Mouse (Mus musculus): Measurements from ENCODE around the gene Gm525. TPM values are rescaled to one million over a fixed set of nuclear protein-coding genes. Genes with fewer than 3 reads are reported as not detected.
"Not testable (repeated sequence)": the region's sequence is repeated elsewhere in the genome, so short reads cannot be mapped to it uniquely, and the experiment has no call there.

Gene Gm525
- polyA plus RNA-seq, 1 experiment from 2014 or later: 2.1 TPM

DNA sequence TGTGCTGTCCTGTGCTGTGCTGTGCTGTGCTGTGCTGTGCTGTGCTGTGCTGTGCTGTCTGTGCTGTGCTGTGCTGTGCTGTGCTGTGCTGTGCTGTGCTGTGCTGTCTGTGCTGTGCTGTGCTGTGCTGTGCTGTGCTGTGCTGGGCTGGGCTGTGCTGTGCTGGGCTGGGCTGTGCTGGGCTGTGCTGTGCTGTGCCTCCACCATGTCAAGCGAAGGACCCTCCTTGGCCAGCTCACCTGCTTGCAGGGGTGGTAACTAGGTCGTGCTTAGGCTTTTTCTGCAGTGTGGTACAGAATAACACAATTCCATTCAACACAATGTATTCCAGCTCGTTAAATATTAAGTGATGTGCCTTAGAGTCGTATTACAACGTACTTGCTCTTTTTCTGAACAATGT lies 8.3 kb downstream of the Gm525 start:
- H3K9me3 ChIP-seq (replicated peaks; ENCODE audit: control insufficient read depth, low read length); H3K4me2 ChIP-seq (ENCODE audit: low read depth, low read length); H3K36me3 ChIP-seq (ENCODE audit: control insufficient read depth, insufficient read depth, low read length); H3K4me3 ChIP-seq (replicated peaks; ENCODE audit: low read length); H3K27ac ChIP-seq (ENCODE audit: low read length); H3K4me1 ChIP-seq (ENCODE audit: control insufficient read depth, insufficient read depth, low read length); ATAC-seq (ENCODE audit: insufficient read depth, low FRiP score); H3K27me3 ChIP-seq (ENCODE audit: control insufficient read depth, insufficient read depth, low read length); H3K9ac ChIP-seq (ENCODE audit: low read length): not testable (repeated sequence)
- 54% methylated on average over 5 of the region's 5 CpGs for WGBS

DNA sequence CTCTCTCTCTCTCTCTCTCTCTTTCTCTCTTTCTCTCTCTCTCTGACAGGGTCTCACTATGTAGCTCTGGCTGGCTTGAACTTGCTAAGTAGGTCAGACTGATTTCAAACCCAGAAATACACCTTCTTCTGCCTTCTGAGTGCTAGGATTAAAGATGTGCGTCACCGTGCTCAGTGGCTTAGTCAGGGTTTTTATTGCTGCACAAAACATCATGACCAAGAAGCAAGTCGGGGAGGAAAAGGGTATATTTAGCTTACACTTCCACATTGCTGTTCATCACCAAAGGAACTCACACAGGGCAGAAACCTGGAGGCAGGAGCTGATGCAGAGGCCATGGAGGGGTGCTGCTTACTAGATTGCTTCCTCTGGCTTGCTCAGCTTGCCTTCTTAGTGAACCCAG lies 9.1 kb downstream of the Gm525 start:
- H3K9ac ChIP-seq (ENCODE audit: low read length); H3K9me3 ChIP-seq (replicated peaks; ENCODE audit: control insufficient read depth, low read length); H3K4me2 ChIP-seq (ENCODE audit: low read depth, low read length); H3K4me3 ChIP-seq (replicated peaks; ENCODE audit: low read length); H3K27me3 ChIP-seq (ENCODE audit: control insufficient read depth, insufficient read depth, low read length); H3K27ac ChIP-seq (ENCODE audit: low read length); H3K4me1 ChIP-seq (ENCODE audit: control insufficient read depth, insufficient read depth, low read length); ATAC-seq (ENCODE audit: insufficient read depth, low FRiP score); H3K36me3 ChIP-seq (ENCODE audit: control insufficient read depth, insufficient read depth, low read length): not testable (repeated sequence)
- WGBS: 77% methylated on average over 3 of the region's 3 CpGs

DNA sequence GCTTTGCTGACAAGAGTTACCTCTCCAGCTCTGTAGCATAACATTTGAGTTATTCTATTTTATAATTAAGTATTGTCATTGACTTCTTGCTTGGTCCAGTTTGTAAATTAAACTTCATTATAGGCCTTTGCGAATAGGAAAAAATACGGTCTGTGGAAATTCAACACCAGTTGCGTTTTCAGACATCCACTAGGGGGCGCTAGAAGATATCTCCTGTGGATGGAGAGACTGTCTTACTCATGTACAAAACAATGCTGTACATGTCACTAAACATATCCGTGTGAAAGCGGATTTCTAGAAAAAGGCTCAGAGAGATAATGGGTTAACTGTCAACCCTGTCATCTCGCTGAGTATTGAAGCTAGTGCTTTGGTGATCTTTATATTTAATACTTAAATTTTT lies 11.0 kb downstream of the Gm525 start:
- Histone ChIP-seq H3K27me3 (ENCODE audit: control insufficient read depth, insufficient read depth, low read length) (no peaks in the 10 kb centered on the region), H3K36me3 (ENCODE audit: control insufficient read depth, insufficient read depth, low read length) (no peaks in the 10 kb centered on the region), H3K9me3 (replicated peaks; ENCODE audit: control insufficient read depth, low read length) (no peaks in the 10 kb centered on the region), H3K4me3 (replicated peaks; ENCODE audit: low read length) (no peak overlapping the region), H3K4me1 (ENCODE audit: control insufficient read depth, insufficient read depth, low read length) (no peaks in the 10 kb centered on the region), H3K27ac (ENCODE audit: low read length) (no peak overlapping the region), H3K4me2 (ENCODE audit: low read depth, low read length) (no peak overlapping the region), H3K9ac (ENCODE audit: low read length) (no peak overlapping the region)
- WGBS: 43% methylated on average over 7 of the region's 7 CpGs
- no peak for ATAC-seq (ENCODE audit: insufficient read depth, low FRiP score)

DNA sequence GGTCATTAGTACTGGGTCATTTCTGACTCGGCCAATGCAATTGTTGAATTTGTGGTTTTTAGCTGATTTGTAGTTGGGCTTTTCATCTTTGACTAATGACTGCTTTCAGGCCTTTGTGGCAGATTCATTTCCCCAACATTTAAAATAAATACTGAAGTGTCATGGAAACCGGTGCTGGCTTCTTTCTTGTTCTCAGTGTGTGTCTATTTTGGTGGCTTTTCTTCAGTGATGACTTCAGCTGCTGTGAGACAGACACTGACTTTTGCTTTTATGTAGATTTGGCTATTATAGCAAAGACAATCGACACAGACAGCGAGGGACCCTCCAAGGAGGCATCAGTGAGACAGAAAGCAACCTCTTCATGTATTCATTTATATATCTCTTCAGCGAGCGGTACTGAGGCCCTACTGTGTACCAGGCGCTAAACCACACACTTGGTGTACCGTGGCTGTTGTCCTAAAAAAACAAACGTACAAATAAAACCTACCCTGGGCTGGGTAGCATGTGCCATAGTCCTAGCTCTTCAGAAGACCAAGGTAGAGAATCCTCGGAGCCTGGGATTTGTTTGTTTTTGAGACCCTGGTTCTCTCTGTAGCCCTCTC lies 12.7 kb downstream of the Gm525 start:
- 75% methylated on average over 10 of the region's 10 CpGs for WGBS
- H3K4me1 ChIP-seq (ENCODE audit: control insufficient read depth, insufficient read depth, low read length): no peaks in the 10 kb centered on the region
- no peak for ATAC-seq (ENCODE audit: insufficient read depth, low FRiP score)

GRCm38 (mm10) chr11:89088754-89089153 lies 15.1 kb downstream of the Gm525 start:
- no peak for ATAC-seq (ENCODE audit: insufficient read depth, low FRiP score)

More for the DNA sequence above, 12.7 kb downstream of the Gm525 start:
- Histone ChIP-seq H3K9me3 (replicated peaks; ENCODE audit: control insufficient read depth, low read length) (no peaks in the 10 kb centered on the region), H3K27ac (ENCODE audit: low read length) (no peak overlapping the region), H3K27me3 (ENCODE audit: control insufficient read depth, insufficient read depth, low read length) (no peaks in the 10 kb centered on the region), H3K4me3 (replicated peaks; ENCODE audit: low read length) (no peak overlapping the region), H3K9ac (ENCODE audit: low read length) (no peak overlapping the region), H3K36me3 (ENCODE audit: control insufficient read depth, insufficient read depth, low read length) (no peaks in the 10 kb centered on the region), H3K4me2 (ENCODE audit: low read depth, low read length) (no peak overlapping the region)

DNA sequence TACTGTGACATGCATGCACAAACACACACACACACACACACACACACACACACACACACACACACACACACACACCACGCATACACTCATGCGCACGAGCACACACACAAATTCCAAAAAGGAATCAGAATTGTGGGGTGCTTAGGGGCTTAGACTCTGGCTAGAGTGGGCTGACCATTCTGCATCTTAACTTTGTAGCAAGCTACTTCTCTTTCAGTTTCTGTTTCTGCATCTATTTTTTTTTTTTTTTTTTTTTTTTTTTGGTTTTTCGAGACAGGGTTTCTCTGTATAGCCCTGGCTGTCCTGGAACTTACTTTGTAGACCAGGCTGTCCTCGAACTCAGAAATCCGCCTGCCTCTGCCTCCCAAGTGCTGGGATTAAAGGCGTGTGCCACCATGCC lies 16.7 kb downstream of the Gm525 start:
- H3K9me3 ChIP-seq (replicated peaks; ENCODE audit: control insufficient read depth, low read length); H3K36me3 ChIP-seq (ENCODE audit: control insufficient read depth, insufficient read depth, low read length); H3K4me2 ChIP-seq (ENCODE audit: low read depth, low read length); H3K9ac ChIP-seq (ENCODE audit: low read length); H3K27me3 ChIP-seq (ENCODE audit: control insufficient read depth, insufficient read depth, low read length); ATAC-seq (ENCODE audit: insufficient read depth, low FRiP score); H3K4me1 ChIP-seq (ENCODE audit: control insufficient read depth, insufficient read depth, low read length); H3K27ac ChIP-seq (ENCODE audit: low read length); H3K4me3 ChIP-seq (replicated peaks; ENCODE audit: low read length): not testable (repeated sequence)
- 91% methylated on average over 6 of the region's 7 CpGs for WGBS

More at GRCm38 (mm10) chr11:89088754-89089153, 15.1 kb downstream of the Gm525 start:
- Histone ChIP-seq H3K4me1 (ENCODE audit: control insufficient read depth, insufficient read depth, low read length) (no peaks in the 10 kb centered on the region), H3K36me3 (ENCODE audit: control insufficient read depth, insufficient read depth, low read length) (no peaks in the 10 kb centered on the region), H3K4me2 (ENCODE audit: low read depth, low read length) (no peak overlapping the region), H3K27ac (ENCODE audit: low read length) (no peak overlapping the region), H3K27me3 (ENCODE audit: control insufficient read depth, insufficient read depth, low read length) (no peaks in the 10 kb centered on the region), H3K4me3 (replicated peaks; ENCODE audit: low read length) (no peak overlapping the region), H3K9me3 (replicated peaks; ENCODE audit: control insufficient read depth, low read length) (no peaks in the 10 kb centered on the region), H3K9ac (ENCODE audit: low read length) (no peak overlapping the region)
- WGBS: 86% methylated on average over 4 of the region's 4 CpGs

GRCm38 (mm10) chr11:89092714-89093113 lies 19.1 kb downstream of the Gm525 start:
- Histone ChIP-seq H3K4me3 (replicated peaks; ENCODE audit: low read length) (no peak overlapping the region), H3K27me3 (ENCODE audit: control insufficient read depth, insufficient read depth, low read length) (no peaks in the 10 kb centered on the region), H3K9me3 (replicated peaks; ENCODE audit: control insufficient read depth, low read length) (no peaks in the 10 kb centered on the region), H3K27ac (ENCODE audit: low read length) (no peak overlapping the region), H3K4me1 (ENCODE audit: control insufficient read depth, insufficient read depth, low read length) (no peaks in the 10 kb centered on the region), H3K4me2 (ENCODE audit: low read depth, low read length) (no peak overlapping the region), H3K9ac (ENCODE audit: low read length) (no peak overlapping the region), H3K36me3 (ENCODE audit: control insufficient read depth, insufficient read depth, low read length) (no peaks in the 10 kb centered on the region)
- no peak for ATAC-seq (ENCODE audit: insufficient read depth, low FRiP score)
- 35% methylated on average over 9 of the region's 9 CpGs for WGBS

- no peak overlapping the region for H3K9ac ChIP-seq (ENCODE audit: low read length)
- 56% methylated on average over 3 of the region's 3 CpGs for WGBS
- H3K27me3 ChIP-seq (ENCODE audit: control insufficient read depth, insufficient read depth, low read length): no peaks in the 10 kb centered on the region
- H3K4me1 ChIP-seq (ENCODE audit: control insufficient read depth, insufficient read depth, low read length): no peaks in the 10 kb centered on the region
- ATAC-seq (ENCODE audit: insufficient read depth, low FRiP score): no peak
- no peaks in the 10 kb centered on the region for H3K9me3 ChIP-seq (replicated peaks; ENCODE audit: control insufficient read depth, low read length)
- no peak overlapping the region for H3K4me2 ChIP-seq (ENCODE audit: low read depth, low read length)
- no peak overlapping the region for H3K27ac ChIP-seq (ENCODE audit: low read length)
- H3K4me3 ChIP-seq (replicated peaks; ENCODE audit: low read length): no peak overlapping the region
- H3K36me3 ChIP-seq (ENCODE audit: control insufficient read depth, insufficient read depth, low read length): no peaks in the 10 kb centered on the region
Measured at GRCm38 (mm10) chr11:89095306-89095705, 21.7 kb downstream of the Gm525 start.

GRCm38 (mm10) chr11:89097292-89097691 lies 23.7 kb downstream of the Gm525 start:
- not testable (repeated sequence) for H3K27ac ChIP-seq (ENCODE audit: low read length); ATAC-seq (ENCODE audit: insufficient read depth, low FRiP score)
- 90% methylated on average over 10 of the region's 10 CpGs for WGBS

More at GRCm38 (mm10) chr11:89097292-89097691, 23.7 kb downstream of the Gm525 start:
- H3K9ac ChIP-seq (ENCODE audit: low read length); H3K27me3 ChIP-seq (ENCODE audit: control insufficient read depth, insufficient read depth, low read length); H3K4me2 ChIP-seq (ENCODE audit: low read depth, low read length); H3K4me3 ChIP-seq (replicated peaks; ENCODE audit: low read length); H3K9me3 ChIP-seq (replicated peaks; ENCODE audit: control insufficient read depth, low read length); H3K36me3 ChIP-seq (ENCODE audit: control insufficient read depth, insufficient read depth, low read length): not testable (repeated sequence)
- H3K4me1 ChIP-seq (ENCODE audit: control insufficient read depth, insufficient read depth, low read length): peaks cover 11% of the 10 kb centered on the region; the same call in 1 of the 2 replicates

All from stomach, embryonic 16.5 days (tissue).